Mouse (Mus musculus) kidney, adult 2 months (tissue): ENCODE data around the gene Aldh3a2. TPM values are rescaled to one million over a fixed set of nuclear protein-coding genes. Genes with fewer than 3 reads are reported as not detected.

Experiments
- DNase-seq: peaks from one replicate; pipeline ENCODE4 v3.0.0; 2021
- H3K27ac ChIP-seq: fragments of 200-500 bp; 2 replicates; pipeline ENCODE4 v1.5.1; 2012; ENCODE audit warnings: low read depth, low read length, control low read depth, inconsistent platforms; ENCODE audit not compliant: insufficient read depth
- H3K27me3 ChIP-seq: fragments of 200-500 bp; replicated peaks from 2 replicates; pipeline ENCODE4 v1.6.1; 2012; ENCODE audit warnings: mild to moderate bottlenecking, moderate library complexity, low read length, inconsistent platforms; ENCODE audit not compliant: control insufficient read depth, insufficient read depth
- H3K36me3 ChIP-seq: fragments of 200-500 bp; 2 replicates; pipeline ENCODE4 v1.6.1; 2012; ENCODE audit warnings: mild to moderate bottlenecking, moderate library complexity, low read length, inconsistent platforms; ENCODE audit not compliant: control insufficient read depth, insufficient read depth
- H3K4me1 ChIP-seq: fragments of 200-500 bp; 2 replicates; pipeline ENCODE4 v1.6.1; 2011; ENCODE audit warnings: low read length; ENCODE audit not compliant: control insufficient read depth, insufficient read depth
- H3K4me3 ChIP-seq: fragments of 200-500 bp; 2 replicates; pipeline ENCODE4 v1.5.1; 2011; ENCODE audit warnings: mild to moderate bottlenecking, low read depth, low read length, control low read depth; ENCODE audit not compliant: insufficient read depth
- CTCF ChIP-seq: fragments of 200-500 bp; conservative IDR thresholded peaks from 2 replicates; pipeline ENCODE4 v1.5.1; 2011; ENCODE audit warnings: low read depth, mild to moderate bottlenecking, control low read depth, low read length, moderate library complexity, mixed read lengths; ENCODE audit not compliant: insufficient read depth, insufficient read length
- POLR2A ChIP-seq: fragments of 200-500 bp; IDR thresholded peaks from one replicate; pipeline ENCODE4 v1.6.1; 2011; ENCODE audit warnings: low read depth, low read length, control low read depth
- WGBS: fragments of 180-500 bp; shearing (Covaris S2); methylation state at CpG from one replicate; pipeline ENCODE4 v1.1.7; 2018; 5-methylcytosine and 5-hydroxymethylcytosine counted together
- polyA plus RNA-seq: library from polyadenylated mRNA; depleted of rRNA; stranded (reverse); fragments of >200 nt; gene quantifications from 2 replicates; pipeline ENCODE4 v1.2.3, GENCODE M21; 2012

Gene Aldh3a2
- polyA plus RNA-seq, 1 experiment: 106 TPM

DNA sequence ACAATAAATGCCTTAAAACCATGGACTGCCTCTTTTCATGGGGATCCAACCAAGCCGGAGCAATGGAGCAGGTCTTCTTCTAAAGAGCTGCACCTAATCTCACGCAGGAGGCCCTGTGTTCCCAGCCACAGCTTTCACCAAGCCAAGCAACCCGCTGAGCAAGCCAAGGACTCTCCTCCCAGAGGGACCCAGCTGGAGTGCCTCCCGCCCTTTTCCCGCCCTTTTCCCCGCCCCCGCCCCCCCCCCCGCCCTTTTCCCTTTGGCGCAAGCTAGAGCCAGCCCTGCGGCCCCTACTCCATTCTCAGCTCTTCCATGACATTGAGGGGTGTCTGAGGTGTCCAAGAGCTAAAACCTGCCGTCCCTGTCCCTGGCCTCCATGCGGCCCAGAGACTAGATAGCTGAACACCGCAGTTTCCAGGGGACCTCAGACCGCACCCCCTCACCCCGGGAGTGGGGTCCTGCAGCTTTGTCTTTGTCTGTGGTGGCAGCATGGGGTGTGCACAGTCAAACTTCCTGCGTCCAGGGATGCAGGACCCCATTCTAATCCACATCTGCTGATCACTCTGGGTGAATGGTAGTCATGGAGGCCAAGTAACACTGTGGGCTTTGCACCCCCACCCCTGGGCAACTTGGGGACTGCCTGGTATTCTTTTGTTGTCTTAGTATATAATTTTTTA, 33.6 kb upstream of the Aldh3a2 start:
- Histone ChIP-seq H3K27ac (0 out of 2 replicates have a peak overlapping the region, but pooled peaks have one; percentile 0), H3K4me1 (peaks cover 15% of the 10 kb centered on the region), H3K4me3 (peak overlapping the region; percentile 18; the same call in 1 of the 2 replicates), H3K36me3 (no peaks in the 10 kb centered on the region), H3K27me3 (no peaks in the 10 kb centered on the region)
- TF ChIP-seq CTCF: no peak
- TF ChIP-seq POLR2A: no peak
- 33% methylated on average over 14 of the region's 16 CpGs for WGBS
- peak; percentile 41 for DNase-seq

DNA sequence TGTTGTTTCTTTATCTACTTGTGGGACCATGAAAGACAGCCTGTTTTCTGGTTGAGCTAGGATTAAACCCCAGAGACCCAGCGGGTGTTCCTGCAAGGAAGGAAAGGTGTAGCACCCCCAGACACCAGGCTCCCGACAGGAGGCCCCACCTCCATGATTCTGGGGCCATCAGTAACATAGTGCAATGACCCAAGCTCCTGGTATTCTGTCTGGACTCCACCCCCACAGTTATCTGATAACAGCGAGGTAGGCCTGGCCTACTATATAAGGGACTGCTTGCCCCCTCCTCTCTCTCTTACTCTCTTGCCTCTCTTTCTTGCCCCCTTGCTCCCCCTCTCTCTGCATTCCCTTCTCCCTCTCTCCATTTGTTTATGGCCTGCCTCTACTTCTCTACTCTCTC, 32.9 kb upstream of the Aldh3a2 start:
- Histone ChIP-seq H3K36me3 (no peaks in the 10 kb centered on the region), H3K27ac (0 out of 2 replicates have a peak overlapping the region, but pooled peaks have one; percentile 0), H3K4me1 (peaks cover 15% of the 10 kb centered on the region), H3K27me3 (no peaks in the 10 kb centered on the region), H3K4me3 (no peak overlapping the region)
- TF ChIP-seq CTCF (no peak), POLR2A (no peak)
- DNase-seq: no peak
- 63% methylated on average over 3 of the region's 3 CpGs for WGBS

DNA sequence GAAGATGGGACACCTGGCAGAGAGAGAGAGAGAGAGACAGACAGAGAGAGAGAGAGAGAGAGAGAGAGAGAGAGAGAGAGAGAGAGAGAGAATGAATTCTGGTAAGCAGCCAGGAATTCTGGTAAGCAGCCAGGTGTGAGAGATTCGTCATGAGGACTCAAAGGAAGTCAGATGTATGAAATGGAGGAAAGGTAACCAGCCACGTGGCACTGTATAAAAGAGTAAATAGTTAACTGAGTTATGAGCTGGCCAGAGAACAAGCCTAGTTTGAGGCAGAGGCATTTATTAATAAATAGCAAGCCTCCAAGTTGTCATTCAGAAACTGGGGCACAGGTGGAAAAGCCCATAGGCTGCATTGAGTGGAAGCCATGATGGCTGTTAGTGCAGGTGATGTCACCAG, 30.6 kb upstream of the Aldh3a2 start:
- 15% methylated on average over 2 of the region's 2 CpGs for WGBS
- TF ChIP-seq POLR2A (no peak), CTCF (no peak)
- Histone ChIP-seq H3K36me3 (no peaks in the 10 kb centered on the region), H3K27me3 (no peaks in the 10 kb centered on the region), H3K4me3 (no peak overlapping the region), H3K27ac (peak overlapping the region; percentile 52), H3K4me1 (peaks cover 15% of the 10 kb centered on the region)
- peak; percentile 85 for DNase-seq

GRCm38 (mm10) chr11:61297326-61297725, 30.1 kb upstream of the Aldh3a2 start:
- 91% methylated on average over 2 of the region's 2 CpGs for WGBS
- H3K4me1 ChIP-seq: peaks cover 15% of the 10 kb centered on the region
- no peak for TF ChIP-seq POLR2A
- no peak for TF ChIP-seq CTCF
- peak overlapping the region; percentile 52 for H3K27ac ChIP-seq
- no peaks in the 10 kb centered on the region for H3K36me3 ChIP-seq
- H3K4me3 ChIP-seq: no peak overlapping the region
- no peaks in the 10 kb centered on the region for H3K27me3 ChIP-seq
- DNase-seq: no peak

DNA sequence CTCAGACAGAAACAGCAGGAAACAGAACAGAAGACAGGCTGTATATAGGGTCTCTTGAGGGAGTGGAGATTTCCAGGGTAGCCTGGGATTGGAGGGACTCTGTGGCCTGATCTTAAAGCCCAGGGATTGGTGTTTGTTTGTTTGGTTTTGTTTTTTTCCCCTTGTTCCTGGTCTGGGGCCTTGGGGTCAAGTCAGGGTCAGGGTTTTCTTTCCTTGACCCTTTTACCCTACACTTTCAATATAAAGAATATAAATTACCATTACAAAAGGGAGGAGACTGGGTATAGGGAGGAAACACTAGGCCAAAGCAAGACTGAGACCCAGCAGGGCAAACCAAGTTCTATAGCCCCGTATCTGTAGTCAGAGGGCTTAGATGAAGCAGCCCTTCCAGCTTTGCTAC, 29.3 kb upstream of the Aldh3a2 start:
- no peaks in the 10 kb centered on the region for H3K36me3 ChIP-seq
- WGBS: 83% methylated on average over 1 of the region's 1 CpGs
- H3K27me3 ChIP-seq: no peaks in the 10 kb centered on the region
- no peak for TF ChIP-seq POLR2A
- TF ChIP-seq CTCF: no peak
- no peak for DNase-seq
- H3K27ac ChIP-seq: no peak overlapping the region
- no peak overlapping the region for H3K4me3 ChIP-seq
- peaks cover 15% of the 10 kb centered on the region for H3K4me1 ChIP-seq

DNA sequence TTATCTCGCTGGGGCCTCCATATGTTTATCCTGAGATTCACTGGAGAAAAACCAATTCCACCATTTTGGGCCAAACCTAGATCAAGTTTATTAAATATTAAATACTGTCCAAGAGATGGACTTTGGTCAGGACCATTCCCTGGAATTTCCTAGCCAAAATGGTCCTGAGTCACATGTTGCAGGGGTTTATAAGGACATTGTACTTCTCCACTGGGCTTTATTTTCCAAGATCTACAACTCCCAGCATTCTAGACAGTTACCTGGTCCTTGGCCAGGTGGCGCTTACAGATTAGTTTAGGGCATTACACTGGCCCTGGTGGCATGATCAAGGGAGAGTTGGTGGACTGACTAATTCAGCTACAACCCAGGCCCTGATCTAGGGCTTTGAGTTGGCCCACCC, 28.3 kb upstream of the Aldh3a2 start:
- WGBS: 83% methylated on average over 2 of the region's 2 CpGs
- peak; percentile 71 for DNase-seq
- Histone ChIP-seq H3K27me3 (no peaks in the 10 kb centered on the region), H3K4me3 (no peak overlapping the region), H3K27ac (peak overlapping the region; percentile 50; the same call in 1 of the 2 replicates), H3K36me3 (no peaks in the 10 kb centered on the region), H3K4me1 (peaks cover 14% of the 10 kb centered on the region)
- no peak for TF ChIP-seq CTCF
- no peak for TF ChIP-seq POLR2A

GRCm38 (mm10) chr11:61294431-61294830, 27.2 kb upstream of the Aldh3a2 start:
- H3K27me3 ChIP-seq: no peaks in the 10 kb centered on the region
- H3K4me3 ChIP-seq: no peak overlapping the region
- H3K4me1 ChIP-seq: peaks cover 6% of the 10 kb centered on the region; the same call in 1 of the 2 replicates
- no peak for DNase-seq
- no peak overlapping the region for H3K27ac ChIP-seq
- 85% methylated on average over 3 of the region's 3 CpGs for WGBS
- TF ChIP-seq POLR2A: no peak
- TF ChIP-seq CTCF: no peak
- no peaks in the 10 kb centered on the region for H3K36me3 ChIP-seq
